Mouse (Mus musculus): Measurements from ENCODE around the gene Ttyh2.

DNA sequence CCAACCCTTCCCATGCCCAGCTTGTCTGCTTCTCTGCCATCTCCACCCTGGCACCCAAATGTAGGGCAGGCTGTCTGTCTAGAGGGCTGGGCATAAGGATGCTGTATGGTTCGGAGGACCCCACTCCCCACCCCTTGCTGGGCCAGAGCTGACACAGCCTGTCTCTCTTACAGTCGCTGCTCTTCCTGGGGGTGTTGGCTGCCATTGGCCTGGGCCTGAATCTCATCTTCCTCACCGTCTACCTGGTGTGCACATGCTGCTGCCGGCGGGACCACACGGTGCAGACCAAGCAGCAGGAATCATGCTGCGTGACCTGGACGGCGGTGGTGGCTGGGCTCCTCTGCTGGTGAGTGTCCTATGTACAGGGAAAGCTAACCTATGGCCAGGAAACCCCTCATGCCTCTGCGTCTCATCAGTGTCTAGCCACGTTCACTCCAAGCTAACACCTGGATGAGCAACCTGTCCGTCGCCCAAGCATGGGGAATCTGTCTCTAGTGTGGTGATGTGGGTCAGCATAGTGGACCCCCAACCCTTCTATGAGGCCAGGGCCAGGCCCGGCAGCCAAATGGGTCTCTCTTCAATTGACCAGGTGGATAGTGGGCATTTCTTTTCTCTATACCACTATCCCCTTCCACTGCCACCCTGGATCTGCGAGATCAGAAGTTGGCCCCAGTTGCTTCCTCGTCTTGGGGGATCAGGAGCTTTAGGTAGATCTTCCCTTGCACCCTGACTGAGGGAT is 11.2 kb downstream of the Ttyh2 start:
- TF ChIP-seq POLR2A (IDR thresholded peaks at IDR 0.05; ENCODE audit: borderline replicate concordance, insufficient read depth, low read length), result no peak
- no peak for TF ChIP-seq CTCF (IDR thresholded peaks at IDR 0.05; ENCODE audit: borderline replicate concordance, insufficient read depth, low read depth, low read length)

All from cerebellum, adult 2 months (tissue).